Mouse (Mus musculus) adrenal gland, postnatal 14 days (tissue): Measurements from ENCODE around the gene Gatd1. TPM values are rescaled to one million over a fixed set of nuclear protein-coding genes. Genes with fewer than 3 reads are reported as not detected.
"Not testable (repeated sequence)": the region's sequence is repeated elsewhere in the genome, so short reads cannot be mapped to it uniquely, and the experiment has no call there.

ENCODE experiments used
- DNase-seq: peaks from one replicate; pipeline ENCODE4 v3.0.0; 2021; ENCODE audit warnings: mixed read lengths
- total RNA-seq: library from RNA; stranded (reverse); gene quantifications from 2 replicates; pipeline ENCODE4 v1.2.3, GENCODE M21; 2021

The Gatd1 gene
- total RNA-seq, 1 experiment from 2014 or later: 22.5 TPM

DNA sequence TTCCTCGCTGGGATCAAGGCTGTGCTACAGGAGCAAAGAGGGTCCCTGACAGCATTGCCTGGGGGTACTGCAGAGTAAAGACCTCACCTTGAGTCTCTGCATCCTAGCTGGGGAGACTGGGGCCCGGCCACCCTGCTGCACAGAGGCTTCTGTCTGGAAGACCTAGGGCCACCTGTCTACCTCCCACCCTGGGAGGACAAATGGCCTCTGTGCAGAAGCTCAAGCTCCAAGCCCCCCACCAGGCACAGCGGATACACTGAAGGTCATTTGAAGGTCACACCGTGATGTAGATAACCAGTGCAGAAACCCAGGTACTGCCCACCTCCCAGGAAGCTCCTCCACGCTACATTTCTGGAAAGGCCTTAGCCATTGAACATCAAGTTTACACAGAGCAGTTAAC is 14.8 kb upstream of the Gatd1 start:
- DNase-seq: no peak

DNA sequence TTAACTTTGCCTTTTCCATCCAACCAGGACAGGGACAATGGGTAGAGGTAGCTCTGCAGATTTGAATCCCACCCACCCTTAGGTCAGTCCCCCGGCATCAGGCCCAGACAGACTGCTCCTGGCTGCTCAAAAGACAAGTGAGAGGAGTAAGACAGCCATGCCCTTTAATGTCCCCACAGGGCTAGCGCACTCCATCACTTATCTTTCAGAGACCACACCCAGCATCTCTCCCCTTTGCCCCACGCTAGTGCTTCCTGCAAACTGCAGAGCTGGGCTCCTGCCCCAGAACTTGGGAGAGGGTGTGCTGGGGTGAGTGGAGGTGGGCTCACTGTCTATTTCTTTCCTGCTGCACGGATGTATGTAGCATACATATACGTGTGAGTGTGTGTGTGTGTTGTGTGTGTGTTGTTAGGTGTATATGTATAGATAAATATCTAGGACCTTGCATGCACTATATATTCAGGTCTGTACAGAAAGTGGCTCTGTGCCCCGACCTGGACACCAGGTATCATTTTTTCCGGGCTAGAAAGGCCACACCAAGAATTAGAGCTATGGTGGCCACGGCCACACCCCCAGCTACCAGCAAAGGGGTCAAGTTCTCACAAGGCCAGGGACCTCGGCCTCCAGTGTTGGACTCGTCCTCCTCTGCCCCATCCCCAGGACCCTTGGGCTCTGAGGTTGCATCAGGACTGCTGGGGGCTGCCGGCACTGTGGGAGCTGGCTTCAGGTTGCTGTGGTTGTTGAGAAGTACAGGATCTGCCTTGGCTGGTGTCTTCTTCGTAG is 13.2 kb upstream of the Gatd1 start:
- no peak for DNase-seq

DNA sequence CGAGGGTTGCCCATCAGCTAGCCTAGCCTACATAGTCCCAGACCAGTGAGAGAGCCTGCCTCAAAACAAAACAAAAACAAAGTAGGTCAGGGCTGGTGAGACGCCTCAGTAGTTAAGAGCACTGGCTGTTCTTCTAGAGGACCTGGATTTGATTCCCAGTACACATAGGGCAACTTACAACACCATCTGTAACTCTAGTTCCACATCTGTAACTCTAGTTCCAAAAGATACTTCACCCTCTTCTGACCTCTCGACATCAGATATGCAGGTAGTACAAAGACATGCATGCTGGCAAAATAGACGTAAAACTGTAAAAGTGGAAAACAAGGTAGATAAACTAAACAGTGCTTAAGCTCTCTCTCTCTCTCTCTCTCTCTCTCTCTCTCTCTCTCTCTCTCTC is 9.9 kb upstream of the Gatd1 start:
- DNase-seq: no peak

DNA sequence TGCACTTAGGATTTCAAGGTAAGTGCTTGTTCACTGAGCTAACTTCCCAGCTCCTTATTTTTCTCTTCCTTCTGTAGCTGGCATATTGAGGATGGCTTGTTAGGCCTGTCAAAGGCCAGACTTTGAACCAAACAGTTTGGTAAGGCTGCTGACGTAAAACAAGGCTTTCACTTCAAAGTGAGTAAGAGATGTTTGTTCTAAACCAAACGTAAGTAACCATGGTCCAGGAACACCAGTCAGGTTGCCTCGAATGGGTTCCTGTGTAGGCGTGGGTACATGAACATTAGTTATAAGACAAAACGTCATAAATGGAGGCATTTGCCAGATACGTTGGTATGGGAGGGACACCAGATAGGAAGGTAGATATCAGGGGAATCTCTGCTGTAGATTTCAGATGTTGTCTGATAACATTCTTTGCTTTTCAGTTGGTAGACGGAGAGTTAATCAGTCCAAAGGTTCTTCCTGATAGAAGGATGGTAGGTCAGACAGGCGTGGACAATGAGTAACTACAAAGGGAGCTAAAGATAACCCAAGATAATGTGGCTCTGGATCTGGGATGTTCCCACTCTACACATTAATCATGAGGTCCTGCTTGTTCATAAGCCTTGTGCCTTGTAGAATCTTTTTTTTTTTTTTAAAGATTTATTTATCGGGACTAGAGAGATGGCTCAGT is 6.2 kb upstream of the Gatd1 start:
- DNase-seq: no peak

DNA sequence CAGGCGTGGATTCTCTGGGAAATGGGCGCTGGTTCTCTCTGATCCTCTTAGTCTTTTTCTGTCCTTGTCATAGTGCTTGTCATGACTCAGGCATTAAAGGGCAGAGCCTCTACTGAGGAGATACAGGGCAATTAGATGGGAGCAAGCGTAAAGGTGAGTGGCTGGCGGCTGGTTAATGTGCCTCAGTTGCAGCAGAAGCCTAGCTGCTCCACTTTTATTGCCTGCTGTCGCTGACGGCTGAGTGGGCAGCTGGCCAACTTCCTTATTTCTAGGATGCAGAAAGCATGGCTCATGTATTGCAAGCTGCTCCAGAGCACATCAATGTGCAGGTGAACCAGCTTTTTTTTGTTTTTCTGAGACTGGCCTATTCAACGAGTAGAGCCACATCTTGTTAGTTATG is 5.0 kb upstream of the Gatd1 start:
- peak; percentile 50 for DNase-seq

DNA sequence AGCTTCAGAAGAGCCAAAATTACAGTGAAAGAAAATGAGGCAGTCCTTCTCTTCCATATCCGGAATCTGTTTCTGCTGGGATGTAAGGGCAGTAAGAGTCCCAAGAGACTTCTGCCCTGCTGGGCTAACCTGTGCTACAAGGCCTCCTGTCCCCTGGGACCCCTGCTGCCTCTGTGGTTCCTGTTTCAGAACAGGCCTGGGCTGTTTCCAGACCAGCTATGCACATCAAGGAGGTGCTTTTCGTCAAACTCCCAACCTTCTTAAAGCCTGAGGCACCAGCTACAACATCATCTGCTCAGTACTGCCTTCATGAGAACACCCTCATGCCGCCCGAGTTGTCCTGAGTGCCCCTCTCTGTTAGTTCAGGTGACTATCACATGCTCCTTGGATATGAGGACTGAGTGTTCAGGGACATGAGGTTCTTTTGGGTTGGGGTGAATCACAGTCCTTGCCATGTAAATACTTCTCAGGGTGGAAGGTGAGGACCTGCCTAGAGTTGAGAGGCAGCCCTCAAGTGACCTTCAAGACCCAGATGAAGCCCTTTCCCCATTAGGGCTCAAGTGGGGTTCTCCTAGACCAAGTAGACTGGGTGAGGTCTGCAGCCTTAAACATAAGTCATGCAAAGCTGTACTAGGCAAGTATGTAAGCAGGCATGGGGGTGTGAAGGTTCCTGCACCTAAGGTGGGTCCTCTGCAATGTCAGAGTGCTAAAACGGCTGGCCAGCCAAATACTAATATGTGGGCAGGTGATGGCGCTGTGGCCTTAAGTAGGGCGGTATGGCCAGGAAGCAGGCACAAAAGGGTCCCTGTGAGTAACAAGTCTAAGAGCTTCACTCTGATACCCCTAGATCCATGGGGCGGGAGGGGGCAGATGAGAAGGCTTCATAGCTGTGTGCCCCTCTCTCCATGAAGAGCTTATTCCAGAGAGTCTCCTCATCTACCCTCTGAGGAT is 4.1 kb upstream of the Gatd1 start:
- DNase-seq: no peak

DNA sequence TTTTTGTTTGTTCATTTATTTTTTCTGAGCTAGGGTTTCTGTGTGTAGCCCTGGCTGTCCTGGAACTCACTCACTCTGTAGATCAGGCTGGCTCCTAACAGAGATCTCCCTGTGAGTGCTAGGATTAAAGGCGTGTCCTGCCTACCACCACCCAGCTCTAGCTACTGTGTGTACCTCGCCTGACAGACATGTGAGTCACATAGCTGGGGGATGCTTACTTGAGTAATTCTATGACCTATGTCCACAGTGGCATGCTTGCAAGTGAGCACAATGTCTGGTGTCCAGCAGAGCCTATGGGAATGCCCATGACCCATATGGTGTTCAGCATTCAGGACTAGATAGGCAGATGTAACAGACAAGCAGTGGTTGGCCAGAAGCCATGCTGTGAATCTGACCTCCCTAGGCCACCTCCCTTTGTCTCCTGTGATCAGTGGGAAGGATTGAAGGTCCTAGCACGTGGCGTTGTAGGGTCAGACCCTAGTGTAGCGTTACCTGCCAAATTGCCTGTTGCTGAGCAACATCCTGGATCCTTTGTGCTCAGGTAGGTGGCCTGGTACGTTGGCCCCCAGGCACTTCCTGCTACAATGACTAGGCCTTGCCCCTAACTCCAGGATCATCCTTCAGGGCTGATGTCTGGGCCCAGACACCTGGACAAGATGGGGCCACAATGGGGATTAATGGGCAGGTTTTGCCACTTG is 2.4 kb upstream of the Gatd1 start:
- no peak for DNase-seq

DNA sequence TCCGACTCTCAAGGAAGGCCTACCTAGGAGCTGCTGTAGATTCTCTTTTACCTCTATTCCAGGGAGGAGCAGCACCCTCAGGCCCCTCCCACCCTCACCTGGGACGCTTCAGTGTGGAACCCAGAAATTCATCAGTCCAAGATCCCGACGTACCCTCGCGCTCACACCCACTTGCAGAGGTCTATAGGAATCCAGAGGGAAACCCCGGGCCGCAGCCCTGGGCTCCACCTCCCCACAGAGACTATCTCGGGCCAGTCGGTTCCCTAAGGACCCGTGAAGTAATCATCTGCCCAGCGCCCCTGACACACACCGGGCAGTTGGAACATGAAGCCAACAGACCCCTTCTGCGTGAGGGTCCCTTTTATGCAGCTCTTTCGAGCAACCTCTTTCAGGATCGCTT is 605 bp downstream of the Gatd1 start:
- DNase-seq: no peak

DNA sequence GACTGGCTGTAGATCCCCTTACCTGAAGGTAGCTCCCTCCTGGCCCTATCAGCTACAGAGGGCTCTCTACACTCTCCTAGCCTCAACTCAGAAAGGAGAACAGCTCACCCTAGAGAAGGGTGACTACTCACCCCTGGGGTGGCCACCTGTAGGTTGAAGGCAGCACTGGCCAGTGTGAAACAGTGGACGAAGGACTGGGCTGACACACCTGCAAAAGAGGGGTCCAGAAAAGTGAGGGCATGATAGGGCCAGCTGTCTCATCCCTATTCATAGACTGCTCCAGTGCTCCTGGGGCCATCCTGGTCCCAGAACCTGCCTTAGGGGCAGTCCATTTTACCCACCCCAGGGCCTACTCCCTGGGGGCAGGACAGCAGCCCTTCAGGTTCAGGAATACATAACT is 2.3 kb downstream of the Gatd1 start:
- no peak for DNase-seq

DNA sequence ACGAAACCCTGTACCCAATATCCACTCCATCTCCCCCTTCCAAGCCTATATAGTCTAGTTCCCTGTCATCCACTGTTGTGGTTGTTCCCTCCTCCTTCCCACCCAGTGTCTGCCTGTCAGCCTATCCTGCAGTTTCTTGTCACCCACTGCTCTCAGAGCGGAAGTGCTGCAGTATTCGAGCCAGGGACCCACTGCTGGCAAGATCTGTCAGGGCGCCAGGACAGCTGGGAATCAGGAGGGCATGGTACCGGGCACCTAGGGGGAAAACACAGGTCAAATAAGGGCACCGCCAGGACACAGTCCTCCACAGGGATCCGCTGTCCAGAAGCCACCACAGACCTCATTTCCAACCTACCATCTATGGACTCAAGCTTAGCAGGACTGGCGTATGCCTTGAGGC is 3.3 kb downstream of the Gatd1 start:
- no peak for DNase-seq

DNA sequence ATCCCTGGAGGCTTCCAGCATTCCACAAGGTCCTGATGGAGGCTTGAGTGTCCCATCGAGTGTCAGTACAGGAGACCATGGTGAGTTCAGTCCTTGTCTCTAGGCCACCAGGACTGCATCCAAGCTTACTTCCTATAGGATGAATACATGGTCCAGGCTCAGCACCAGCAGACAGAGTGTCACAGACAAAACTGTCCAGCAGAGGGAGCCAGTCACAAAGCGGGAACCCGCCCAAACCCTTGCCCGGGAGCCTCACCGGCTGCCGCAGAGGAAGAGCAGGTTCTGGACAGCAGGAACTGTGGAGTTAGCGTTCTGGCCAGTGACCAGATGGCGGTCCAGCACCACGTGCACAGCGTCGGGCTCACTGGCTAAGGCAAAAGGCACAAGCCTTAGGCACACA is 5.1 kb downstream of the Gatd1 start:
- peak; percentile 94 for DNase-seq

DNA sequence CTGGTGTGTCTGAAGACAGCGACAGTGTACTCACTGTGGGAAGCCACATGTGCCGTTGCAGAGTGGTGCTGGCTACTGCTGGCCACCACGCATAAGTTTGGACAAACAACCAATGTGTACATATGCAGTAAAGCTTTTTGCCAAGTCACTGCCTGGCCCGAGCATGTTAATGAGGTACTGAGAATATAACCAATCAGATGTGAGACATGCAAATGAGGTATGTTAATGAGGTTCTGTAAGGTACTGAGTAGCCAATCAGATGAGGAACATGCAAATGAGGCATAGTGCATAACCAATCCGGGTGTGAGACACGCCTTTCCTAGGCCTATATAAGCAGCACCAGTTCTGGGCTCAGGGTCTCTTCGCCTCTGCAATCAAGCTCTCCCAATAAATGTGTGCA is 6.3 kb downstream of the Gatd1 start:
- not testable (repeated sequence) for DNase-seq

DNA sequence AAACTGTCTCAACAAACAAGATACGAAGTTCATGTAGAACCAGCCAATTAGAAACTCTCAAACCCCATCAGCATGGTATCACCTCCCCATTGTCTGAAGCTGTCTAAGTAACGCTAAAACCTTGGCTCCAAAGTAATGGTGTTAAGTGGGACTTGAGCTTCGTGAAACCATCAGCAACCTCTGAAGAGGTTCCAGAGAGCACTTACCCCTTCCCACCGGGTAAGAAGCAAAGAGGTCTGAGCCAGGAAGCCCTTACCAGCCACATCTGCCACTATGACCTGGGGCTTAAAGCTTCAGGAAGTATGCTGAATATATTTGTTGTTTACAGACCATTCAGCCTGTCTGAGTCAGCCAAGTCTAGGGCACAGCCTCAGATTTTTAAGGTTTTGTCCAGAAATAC is 8.5 kb downstream of the Gatd1 start:
- DNase-seq: no peak

DNA sequence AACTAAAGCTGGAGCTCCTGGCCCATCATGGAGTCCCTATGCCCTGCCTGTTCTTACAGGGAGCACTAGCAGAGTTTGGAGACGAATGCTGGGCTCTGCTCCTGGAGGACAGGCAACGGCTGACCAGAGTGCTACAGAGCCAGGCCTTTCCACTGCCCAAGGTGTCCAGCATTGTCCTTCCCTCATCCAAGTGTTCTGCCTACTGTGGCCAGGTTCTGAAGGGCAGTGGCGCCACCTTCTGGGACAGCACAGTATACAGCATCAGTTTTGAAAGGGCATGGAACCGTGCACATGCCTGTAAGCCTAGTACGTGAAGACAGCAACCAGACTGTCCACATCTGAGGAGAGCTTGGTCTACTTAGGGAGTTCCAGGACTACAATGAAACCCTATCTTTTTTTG is 10.6 kb downstream of the Gatd1 start:
- DNase-seq: peak; percentile 87

DNA sequence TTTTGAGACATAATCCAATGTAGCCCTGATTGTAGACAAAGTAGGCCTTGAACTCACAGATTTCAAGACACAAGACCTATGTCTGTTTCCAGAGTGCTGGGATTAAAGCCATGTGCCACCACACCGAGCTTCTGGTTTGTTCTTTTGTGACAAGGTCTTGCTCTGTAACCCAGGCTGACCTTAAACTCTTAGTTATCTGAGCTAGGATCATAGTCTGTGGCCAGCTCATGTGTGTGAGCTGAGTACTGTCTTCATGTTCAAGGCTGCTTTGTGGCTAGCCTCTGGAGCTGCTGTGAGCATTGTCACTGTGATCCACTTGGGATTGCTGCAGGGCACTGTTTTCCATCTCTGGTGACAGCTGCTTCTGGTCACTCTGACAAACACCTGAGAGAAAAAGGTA is 18.6 kb downstream of the Gatd1 start:
- DNase-seq: no peak

DNA sequence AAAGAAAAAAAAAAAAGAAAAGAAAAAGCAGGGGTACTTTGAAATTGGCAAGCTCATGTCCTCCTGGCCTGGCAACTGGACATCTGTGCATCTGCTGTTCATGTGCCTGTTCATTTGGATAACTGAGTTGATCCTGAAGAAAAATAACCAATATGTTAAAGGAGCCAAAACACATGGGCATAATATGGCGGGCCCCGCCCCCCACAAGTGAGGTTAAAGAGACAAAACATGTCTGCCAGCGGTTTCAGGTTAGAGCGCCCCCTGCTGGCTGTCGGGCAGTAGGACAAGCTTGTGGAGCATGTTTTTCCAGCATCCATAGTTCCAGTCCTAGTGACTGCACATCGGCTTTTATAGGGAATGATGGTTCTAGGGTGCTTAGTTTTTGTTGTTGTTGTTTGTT is 19.2 kb downstream of the Gatd1 start:
- DNase-seq: peak; percentile 93

DNA sequence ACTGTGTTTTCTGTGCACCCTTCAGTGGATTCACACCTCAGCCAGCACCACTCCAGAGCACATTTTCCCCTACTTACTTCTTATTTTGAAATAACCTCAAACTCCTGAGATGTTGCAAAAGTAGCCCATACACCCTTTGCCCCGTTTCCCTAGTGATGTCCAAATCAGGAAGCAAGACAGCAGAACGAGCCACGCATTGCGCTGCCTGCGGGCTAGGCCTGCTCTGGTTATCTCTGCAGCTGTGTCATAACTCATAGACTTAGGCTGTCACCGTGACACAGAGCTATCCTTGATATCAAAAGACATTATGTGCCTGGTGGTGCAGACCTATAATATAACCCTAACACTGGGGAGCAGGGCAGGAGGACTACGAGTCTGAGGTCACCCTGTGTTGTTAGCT is 19.8 kb downstream of the Gatd1 start:
- peak; percentile 71 for DNase-seq

DNA sequence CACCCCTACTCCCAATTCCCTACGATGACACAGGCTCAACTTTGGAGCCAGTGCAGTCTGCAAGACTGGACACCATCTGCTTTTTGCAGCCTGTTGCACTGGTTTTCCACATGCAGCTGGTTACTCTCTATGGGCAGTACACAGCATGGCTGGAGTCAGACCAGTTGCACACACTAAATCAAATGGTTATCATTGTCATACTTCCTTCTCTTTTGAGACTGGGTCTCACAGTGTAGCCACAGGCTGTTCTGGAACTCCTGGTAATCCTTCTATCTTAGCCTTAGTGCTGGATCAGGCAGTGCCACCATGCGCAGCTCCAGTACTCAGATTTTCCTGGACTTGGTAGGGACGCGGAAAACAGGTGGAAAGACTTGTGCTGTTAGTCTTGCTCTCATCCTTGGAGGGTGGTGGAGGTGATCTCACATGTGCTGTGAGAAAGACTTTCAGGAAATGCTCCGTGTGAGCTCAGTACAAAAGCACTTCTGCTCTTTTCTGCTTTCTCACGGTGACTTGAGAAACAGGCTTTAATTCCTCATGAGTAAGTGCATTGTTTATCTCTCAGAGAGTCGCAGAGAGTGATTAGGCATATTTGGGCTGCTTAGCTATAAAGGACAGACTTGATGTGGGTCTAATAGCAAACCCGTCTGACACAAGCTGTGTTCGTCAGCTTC is 21.2 kb downstream of the Gatd1 start:
- no peak for DNase-seq

DNA sequence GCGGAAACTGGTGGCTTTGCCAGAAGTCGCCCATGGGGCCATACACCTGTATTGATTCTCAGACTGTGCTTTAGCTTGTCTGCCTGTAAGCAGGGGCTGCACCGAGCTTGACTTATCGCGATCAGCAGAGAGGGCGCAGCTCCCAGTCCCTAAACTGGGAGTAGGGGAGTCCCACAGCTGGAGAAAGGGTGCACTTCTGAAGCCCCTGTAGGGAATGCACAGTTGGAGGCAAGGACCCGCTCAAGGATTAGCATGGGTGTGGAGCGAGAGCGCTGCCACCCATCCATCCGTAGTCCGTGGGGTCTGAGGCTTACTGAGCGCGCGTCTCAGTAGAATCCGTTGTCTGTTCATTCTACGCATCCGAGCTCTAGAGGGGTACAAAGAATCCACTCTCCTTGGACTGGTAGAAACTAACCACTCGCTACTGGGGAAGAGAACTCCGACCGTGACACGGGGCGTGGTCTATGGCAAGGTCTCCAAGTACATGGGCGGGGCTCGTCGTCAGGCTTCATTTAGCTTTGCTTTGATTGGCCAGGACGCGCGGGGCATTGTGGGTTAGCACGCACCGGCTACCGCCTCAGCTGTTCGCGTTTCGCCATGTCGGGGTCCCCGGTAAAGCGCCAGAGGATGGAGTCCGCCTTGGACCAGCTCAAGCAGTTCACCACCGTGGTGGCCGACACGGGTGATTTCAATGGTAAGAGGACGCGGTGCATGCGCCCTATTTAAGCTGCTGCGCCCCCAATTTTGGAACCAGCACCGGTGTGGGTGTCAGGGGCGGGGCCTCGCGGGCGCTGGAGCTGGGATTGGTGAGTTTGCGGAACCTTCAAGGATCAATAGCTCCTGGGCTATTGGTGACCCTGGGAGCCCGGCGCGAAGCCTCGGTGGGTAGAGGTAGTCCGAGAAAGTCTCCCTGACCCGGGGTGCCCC is 22.0 kb downstream of the Gatd1 start, which contains the start of gene Taldo1:
Gene Taldo1 (plus strand): TSS at position 575 of the 927 bp plus-strand sequence.
- peak; percentile 98 for DNase-seq
